ENCODE assay signal across 27 mouse cellular contexts in genomic region chr2:71232976-71233375, GRCm38 (mm10).
"Had no signal": no experiment of that assay in that cellular context is flagged by ENCODE, and none has a peak within 500 bp of the region (broad histone marks: within the 10 kb centered on the region; RNA-seq: fewer than 3 reads in every experiment).

No protein-coding gene starts in this region.

- H3K4me2 ChIP-seq: heart, embryonic 11.5 days; heart, embryonic 13.5 days; heart, embryonic 15.5 days; hindbrain, embryonic 13.5 days; hindbrain, embryonic 15.5 days; kidney, embryonic 15.5 days; limb, embryonic 13.5 days; limb, embryonic 15.5 days; liver, embryonic 12.5 days had no signal

- H3K27ac ChIP-seq: gastrocnemius, adult 2 months; heart, adult 2 months; heart, embryonic 13.5 days; heart, embryonic 15.5 days; hindbrain, embryonic 13.5 days; hindbrain, embryonic 15.5 days; hindbrain, postnatal 0 days; kidney, embryonic 15.5 days; kidney, postnatal 0 days; limb, embryonic 13.5 days; limb, embryonic 15.5 days; liver, embryonic 12.5 days had no signal

- H3K27me3 ChIP-seq: heart, embryonic 13.5 days; heart, embryonic 15.5 days; hindbrain, embryonic 13.5 days; hindbrain, embryonic 15.5 days; kidney, embryonic 15.5 days; limb, embryonic 13.5 days; limb, embryonic 15.5 days; liver, embryonic 12.5 days had no signal

- H3K4me1 ChIP-seq: hindbrain, embryonic 13.5 days; kidney, embryonic 15.5 days; limb, embryonic 13.5 days; limb, embryonic 15.5 days had no signal

- H3K4me3 ChIP-seq: gastrocnemius, adult 2 months; heart, adult 2 months; heart, embryonic 13.5 days; heart, embryonic 15.5 days; hindbrain, embryonic 13.5 days; hindbrain, embryonic 15.5 days; kidney, embryonic 15.5 days; limb, embryonic 13.5 days; limb, embryonic 15.5 days; liver, embryonic 12.5 days had no signal

- H3K9ac ChIP-seq: heart, embryonic 13.5 days; heart, embryonic 15.5 days; hindbrain, embryonic 13.5 days; hindbrain, embryonic 15.5 days; kidney, embryonic 15.5 days; limb, embryonic 13.5 days; limb, embryonic 15.5 days; liver, embryonic 12.5 days had no signal

- H3K9me3 ChIP-seq: heart, embryonic 13.5 days; heart, embryonic 15.5 days; hindbrain, embryonic 13.5 days; hindbrain, embryonic 15.5 days; kidney, embryonic 15.5 days; limb, embryonic 13.5 days; limb, embryonic 15.5 days; liver, embryonic 12.5 days had no signal

- DNase-seq: gastrocnemius, adult 2 months; gastrocnemius, postnatal 10 days; gastrocnemius, postnatal 25 days; heart, adult 11 months; heart, adult 2 months; heart, postnatal 14 days; heart, postnatal 36 days; kidney, adult 11 months; kidney, adult 2 months; kidney, adult 9 months; kidney, postnatal 14 days; kidney, postnatal 36 days; layer of hippocampus, adult 9-11 months; layer of hippocampus, postnatal 36 days; left cerebral cortex, postnatal 4 days had no signal

- ATAC-seq: hindbrain, postnatal 0 days; intestine, embryonic 16.5 days; liver, embryonic 12.5 days had no signal
